Mouse (Mus musculus) liver, embryonic 14 days (tissue): Measurements from ENCODE around the gene Gm10447. TPM values are rescaled to one million over a fixed set of nuclear protein-coding genes. Genes with fewer than 3 reads are reported as not detected.

Experiments
- polyA plus RNA-seq: library from polyadenylated mRNA; depleted of rRNA; stranded (reverse); fragments of >200 nt; gene quantifications from 2 replicates; pipeline ENCODE4 v1.2.3, GENCODE M21; 2012; rRNA removed

Gene Gm10447
- 0.11 and 0.18 TPM in 2 replicates for polyA plus RNA-seq

GRCm38 (mm10) chr11:53456474-53457371, at the start of gene Gm10447, which contains the start of gene Shroom1:
Gm10447 (minus strand) TSS chr11:53457110.
Shroom1 (plus strand) TSS chr11:53457205.

GRCm38 (mm10) chr11:53479783-53480301, 22.9 kb upstream of the Gm10447 start, which contains the start of the genes Gm9945 and Sowaha:
Gm9945 (plus strand) TSS chr11:53480166.
Sowaha (minus strand) TSS chr11:53480274.

GRCm38 (mm10) chr11:53469968-53470695, 13.2 kb upstream of the Gm10447 start, which contains the start of gene Gm9837:
Gm9837 (minus strand) TSS chr11:53470479.

GRCm38 (mm10) chr11:53430670-53431346, 26.1 kb downstream of the Gm10447 start, which contains the start of the genes Uqcrq and Gdf9:
Uqcrq (minus strand) TSS chr11:53430831.
Gdf9 (plus strand) TSS chr11:53431023.

GRCm38 (mm10) chr11:53423036-53423435, 33.9 kb downstream of the Gm10447 start, which contains the start of gene Leap2:
Leap2 (minus strand) TSS chr11:53423170.

Other genes starting within 250 kb of the Gm10447 start
- gene Hspa4, start 156.7 kb downstream of the Gm10447 start, polyA plus RNA-seq, result 32.3 and 32.8 TPM in 2 replicates
- gene Zcchc10, start 132.4 kb downstream of the Gm10447 start, polyA plus RNA-seq, result 8.7 and 9.4 TPM in 2 replicates
- gene Aff4, start 106.3 kb downstream of the Gm10447 start, polyA plus RNA-seq, result 4.2 and 4.5 TPM in 2 replicates
- 13.7 and 15.8 TPM in 2 replicates for gene Leap2, start 33.9 kb downstream of the Gm10447 start, polyA plus RNA-seq
- gene Uqcrq, start 26.3 kb downstream of the Gm10447 start, polyA plus RNA-seq, result 215 and 231 TPM in 2 replicates
- 0.12 and 0.43 TPM in 2 replicates for gene Gdf9, start 26.1 kb downstream of the Gm10447 start, polyA plus RNA-seq
- 1.2 and 1.3 TPM in 2 replicates for gene Shroom1, start 95 bp upstream of the Gm10447 start, polyA plus RNA-seq
- not detected in 2 replicates for gene Gm9837, start 13.4 kb upstream of the Gm10447 start, polyA plus RNA-seq
- 0.12 and 0.17 TPM in 2 replicates for gene Gm9945, start 23.1 kb upstream of the Gm10447 start, polyA plus RNA-seq
- 11.3 and 16.0 TPM in 2 replicates for gene Sowaha, start 23.2 kb upstream of the Gm10447 start, polyA plus RNA-seq
- 28.8 and 34.9 TPM in 2 replicates for gene Sept8, start 62.1 kb upstream of the Gm10447 start, polyA plus RNA-seq
- gene Kif3a, start 110.3 kb upstream of the Gm10447 start, polyA plus RNA-seq, result 3.4 and 3.6 TPM in 2 replicates
- gene Il4, start 161.6 kb upstream of the Gm10447 start, polyA plus RNA-seq, result 0.09 and 0.29 TPM in 2 replicates
- gene Il13, start 177.6 kb upstream of the Gm10447 start, polyA plus RNA-seq, result 0.02 TPM in 1 of 2 replicates, not detected in the other